Mouse (Mus musculus): Measurements from ENCODE around the gene Dtnb. TPM values are rescaled to one million over a fixed set of nuclear protein-coding genes. Genes with fewer than 3 reads are reported as not detected.
A peak's percentile ranks its signal among the peaks of the same experiment; 100 is the strongest.

Gene Dtnb
- polyA plus RNA-seq, 2 experiments, result 16.4 to 17.0 TPM

DNA sequence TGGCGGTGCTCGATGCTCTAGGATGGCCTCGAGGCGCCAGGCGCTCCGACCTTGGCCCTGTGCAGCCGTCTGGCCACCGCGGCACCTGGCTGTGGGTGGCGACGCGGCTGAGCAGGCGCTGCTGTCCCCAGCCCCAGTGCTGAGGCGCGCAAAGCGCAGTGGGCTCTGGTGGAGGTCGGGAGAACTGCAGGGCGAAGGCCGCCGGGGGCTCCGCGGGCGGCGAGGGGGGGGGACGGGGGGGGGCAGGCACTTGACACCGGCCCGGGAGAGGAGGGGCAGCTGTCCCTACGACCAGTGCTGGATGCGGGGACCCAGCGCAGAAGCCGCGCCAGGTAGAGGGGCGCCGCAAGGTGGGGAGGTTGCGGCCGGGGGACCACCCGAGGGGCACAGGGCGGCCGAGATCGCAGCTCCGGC lies 234.1 kb downstream of the Dtnb start:
- H3K4me2 ChIP-seq (ENCODE audit: low read depth), result peak overlapping the region; percentile 69

DNA sequence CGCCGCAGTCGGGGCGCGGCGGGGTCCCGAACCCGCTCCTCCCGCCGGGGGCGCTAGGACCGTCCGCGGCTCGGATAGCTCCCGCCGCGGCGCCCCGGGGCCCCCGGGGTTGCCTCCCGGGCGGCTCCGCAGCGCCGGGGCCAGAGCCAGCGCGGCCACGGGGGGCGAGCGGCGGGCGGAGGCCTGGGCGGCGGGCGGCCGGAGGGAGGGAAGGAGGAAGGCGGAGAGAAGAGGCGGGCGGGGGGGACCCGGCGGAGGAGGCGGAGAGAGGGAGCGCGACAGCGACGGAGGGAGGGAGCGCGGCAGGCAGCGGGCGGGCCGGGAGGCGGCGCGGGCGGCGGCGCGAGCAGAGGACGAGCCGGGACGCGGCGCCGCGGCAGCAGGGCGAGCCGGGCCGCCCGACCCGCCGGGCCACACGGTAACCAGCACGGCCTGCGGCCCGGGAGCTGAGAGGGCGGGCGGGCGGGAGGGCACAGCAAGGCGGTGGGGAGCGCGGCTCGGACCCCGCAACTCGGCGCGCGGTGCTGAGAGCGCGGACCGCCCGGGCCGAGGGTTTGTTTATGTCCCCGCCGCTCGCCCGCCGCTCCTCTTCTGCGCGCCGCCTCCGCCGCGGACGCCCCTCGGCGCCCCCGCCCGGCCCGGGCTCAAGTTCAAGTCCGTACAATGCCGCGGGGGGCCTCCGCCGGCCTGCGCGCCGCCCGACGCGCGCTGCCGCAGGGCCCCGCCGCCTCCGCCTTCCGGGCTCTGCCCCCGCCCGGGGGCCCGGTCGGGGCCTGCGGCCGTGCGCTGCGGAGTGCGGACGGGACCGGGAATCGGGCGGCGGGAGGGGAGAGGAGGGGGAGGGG lies 234.7 kb downstream of the Dtnb start:
- Histone ChIP-seq H3K4me2 (ENCODE audit: low read depth) (peak overlapping the region; percentile 69), H3K27ac (no peak overlapping the region), H3K4me3 (ENCODE audit: insufficient read depth in 1 of 2, low read depth in 2 of 2, low read length in 2 of 2) (peak overlapping the region; percentile 31 to 70), H3K36me3 (replicated peaks; ENCODE audit: control insufficient read depth, insufficient read depth, low read depth) (no peaks in the 10 kb centered on the region), H3K4me1 (replicated peaks; ENCODE audit: control insufficient read depth in 2 of 2, insufficient read depth in 2 of 2, low read length in 1 of 2) (peaks cover 0 to 9% of the 10 kb centered on the region in 2 experiments; a peak in 2 of 4 replicates), H3K9ac (replicated peaks) (peak overlapping the region; percentile 27), H3K9me3 (ENCODE audit: control insufficient read depth, low read length) (no peaks in the 10 kb centered on the region), H3K27me3 (ENCODE audit: control insufficient read depth, insufficient read depth, low read length) (peaks cover 38% of the 10 kb centered on the region)
- WGBS (ENCODE audit: insufficient replicate concordance), result under 1% methylated on average over 89 of the region's 141 CpGs
- ATAC-seq (ENCODE audit: insufficient read depth), result peak; percentile 56
- TF ChIP-seq CTCF (IDR thresholded peaks at IDR 0.05; ENCODE audit: low read depth) (no peak), EP300 (IDR thresholded peaks at IDR 0.05; ENCODE audit: low read depth) (no peak)
- DNase-seq (ENCODE audit: low read depth in 3 of 3, low spot score in 3 of 3), result peak in 2 of 3 experiments; percentile 12 to 23

More for the DNA sequence above, 234.1 kb downstream of the Dtnb start:
- 1% methylated on average over 40 of the region's 41 CpGs for WGBS (ENCODE audit: insufficient replicate concordance)
- no peaks in the 10 kb centered on the region for H3K9me3 ChIP-seq (ENCODE audit: control insufficient read depth, low read length)
- H3K27me3 ChIP-seq (ENCODE audit: control insufficient read depth, insufficient read depth, low read length), result peaks cover 38% of the 10 kb centered on the region
- TF ChIP-seq CTCF (IDR thresholded peaks at IDR 0.05; ENCODE audit: low read depth), result peak; percentile 74
- TF ChIP-seq EP300 (IDR thresholded peaks at IDR 0.05; ENCODE audit: low read depth), result no peak
- ATAC-seq (ENCODE audit: insufficient read depth) (peak; percentile 72), DNase-seq (ENCODE audit: low read depth in 3 of 3, low spot score in 3 of 3) (peak in 2 of 3 experiments; percentile 18 to 24)
- H3K36me3 ChIP-seq (replicated peaks; ENCODE audit: control insufficient read depth, insufficient read depth, low read depth), result no peaks in the 10 kb centered on the region
- no peak overlapping the region for H3K27ac ChIP-seq
- no peak overlapping the region for H3K9ac ChIP-seq (replicated peaks)
- H3K4me3 ChIP-seq (ENCODE audit: insufficient read depth in 1 of 2, low read depth in 2 of 2, low read length in 2 of 2), result peak overlapping the region; percentile 31 to 70
- H3K4me1 ChIP-seq (replicated peaks; ENCODE audit: control insufficient read depth in 2 of 2, insufficient read depth in 2 of 2, low read length in 1 of 2), result peaks cover 0 to 7% of the 10 kb centered on the region in 2 experiments; a peak in 2 of 4 replicates

DNA sequence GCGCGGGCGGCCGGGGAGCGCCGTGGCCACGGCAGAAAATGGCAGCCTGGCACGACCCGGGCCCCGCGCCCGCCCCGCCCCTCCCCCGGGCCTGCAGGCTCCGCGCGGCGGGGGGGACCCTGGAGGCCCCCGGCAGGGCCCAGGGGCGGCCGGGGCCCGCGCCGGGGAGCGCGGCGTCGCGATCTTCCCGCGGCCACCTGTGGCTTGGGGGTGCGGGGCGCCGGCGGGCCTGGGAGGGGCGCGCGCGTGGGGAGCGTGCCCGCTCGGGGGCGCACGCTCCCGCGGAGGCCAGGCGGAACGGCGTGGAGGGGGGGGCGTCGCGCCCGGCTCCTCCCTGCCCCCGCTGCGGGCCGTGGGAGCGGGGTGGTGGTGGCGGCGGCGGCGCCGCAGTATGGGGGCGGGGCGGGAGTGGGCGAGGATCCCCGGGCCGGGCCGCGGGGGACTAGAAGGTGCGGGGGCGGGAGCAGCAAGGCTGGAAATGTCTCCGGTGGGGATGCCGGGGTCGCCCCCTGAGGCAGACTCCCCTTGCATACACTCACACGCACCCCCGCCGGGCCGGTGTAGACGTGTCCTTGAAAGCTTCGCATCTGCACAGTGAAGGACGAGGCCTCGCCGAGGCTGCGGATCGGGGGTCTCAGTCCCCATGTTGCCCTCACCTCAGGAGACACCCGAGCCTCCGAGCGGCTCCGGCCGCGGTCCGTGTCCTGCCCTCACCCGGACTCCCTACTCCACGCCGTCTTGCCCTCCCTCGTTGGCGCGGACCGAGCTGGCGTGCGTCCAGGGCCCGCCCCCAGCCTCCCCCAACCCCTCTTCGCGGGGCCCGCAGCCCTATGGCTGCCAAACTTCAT lies 235.6 kb downstream of the Dtnb start:
- H3K27ac ChIP-seq, result no peak overlapping the region
- WGBS (ENCODE audit: insufficient replicate concordance), result 1% methylated on average over 69 of the region's 105 CpGs
- peak; percentile 6; the same call in 1 of the 2 replicates for ATAC-seq (ENCODE audit: insufficient read depth)
- no peak overlapping the region; the same call in 1 of the 2 replicates for H3K9ac ChIP-seq (replicated peaks)
- TF ChIP-seq EP300 (IDR thresholded peaks at IDR 0.05; ENCODE audit: low read depth) (no peak), CTCF (IDR thresholded peaks at IDR 0.05; ENCODE audit: low read depth) (no peak)
- H3K36me3 ChIP-seq (replicated peaks; ENCODE audit: control insufficient read depth, insufficient read depth, low read depth), result no peaks in the 10 kb centered on the region
- H3K4me2 ChIP-seq (ENCODE audit: low read depth), result peak overlapping the region; percentile 69
- no peak for DNase-seq (ENCODE audit: low read depth in 3 of 3, low spot score in 3 of 3)
- peaks cover 38% of the 10 kb centered on the region for H3K27me3 ChIP-seq (ENCODE audit: control insufficient read depth, insufficient read depth, low read length)
- H3K4me3 ChIP-seq (ENCODE audit: insufficient read depth in 1 of 2, low read depth in 2 of 2, low read length in 2 of 2), result peak overlapping the region; percentile 31 to 70
- H3K4me1 ChIP-seq (replicated peaks; ENCODE audit: control insufficient read depth in 2 of 2, insufficient read depth in 2 of 2, low read length in 1 of 2), result peaks cover 0 to 11% of the 10 kb centered on the region in 2 experiments; a peak in 2 of 4 replicates
- no peaks in the 10 kb centered on the region for H3K9me3 ChIP-seq (ENCODE audit: control insufficient read depth, low read length)

DNA sequence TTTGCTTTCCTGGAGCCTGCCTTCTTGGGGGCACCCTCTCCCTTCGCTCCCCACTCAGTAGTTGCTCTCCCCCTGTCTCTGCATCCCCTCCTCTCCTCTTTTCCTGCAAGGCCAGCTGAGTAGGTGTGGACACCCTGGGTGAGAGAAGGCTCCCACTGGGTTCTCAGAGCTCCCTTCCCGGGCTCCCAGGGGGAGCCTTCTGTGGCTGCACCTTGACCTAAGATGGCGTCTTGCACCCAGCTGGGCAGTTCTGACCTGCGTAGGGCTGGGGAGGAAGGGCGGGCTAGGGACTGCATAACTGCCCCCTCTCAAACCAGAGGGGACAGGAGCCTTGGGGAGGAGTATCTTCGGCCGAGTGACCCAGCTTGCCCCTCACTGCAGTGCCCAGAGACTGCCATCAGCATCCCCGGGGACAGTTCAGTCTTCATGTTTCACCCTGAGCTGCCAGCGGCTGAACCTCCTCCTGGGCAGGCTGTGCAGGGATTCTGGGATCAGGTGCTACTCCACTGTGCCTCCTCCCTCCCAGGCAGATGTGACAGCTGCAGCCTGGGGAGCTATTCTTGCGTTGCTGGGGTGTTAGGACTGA lies 236.3 kb downstream of the Dtnb start:
- ATAC-seq (ENCODE audit: insufficient read depth) (0 out of 2 replicates have a peak, but pooled peaks have one; percentile 5), DNase-seq (ENCODE audit: low read depth in 3 of 3, low spot score in 3 of 3) (no peak)
- H3K4me2 ChIP-seq (ENCODE audit: low read depth), result peak overlapping the region; percentile 69
- no peaks in the 10 kb centered on the region for H3K36me3 ChIP-seq (replicated peaks; ENCODE audit: control insufficient read depth, insufficient read depth, low read depth)
- H3K27ac ChIP-seq, result no peak overlapping the region
- no peak overlapping the region for H3K9ac ChIP-seq (replicated peaks)
- no peak for TF ChIP-seq CTCF (IDR thresholded peaks at IDR 0.05; ENCODE audit: low read depth)
- no peak for TF ChIP-seq EP300 (IDR thresholded peaks at IDR 0.05; ENCODE audit: low read depth)
- H3K27me3 ChIP-seq (ENCODE audit: control insufficient read depth, insufficient read depth, low read length), result peaks cover 38% of the 10 kb centered on the region
- H3K4me1 ChIP-seq (replicated peaks; ENCODE audit: control insufficient read depth in 2 of 2, insufficient read depth in 2 of 2, low read length in 1 of 2), result peaks cover 0 to 11% of the 10 kb centered on the region in 2 experiments; a peak in 2 of 4 replicates
- WGBS (ENCODE audit: insufficient replicate concordance), result 26% methylated on average over 10 of the region's 10 CpGs
- peak overlapping the region; percentile 7 to 70; a peak in 2 of 4 replicates for H3K4me3 ChIP-seq (ENCODE audit: insufficient read depth in 1 of 2, low read depth in 2 of 2, low read length in 2 of 2)
- no peaks in the 10 kb centered on the region for H3K9me3 ChIP-seq (ENCODE audit: control insufficient read depth, low read length)

Measured in liver, embryonic 14.5 days (tissue).